Mouse (Mus musculus) heart, embryonic 13.5 days (tissue): ENCODE data around the gene Gm4301. TPM values are rescaled to one million over a fixed set of nuclear protein-coding genes. Genes with fewer than 3 reads are reported as not detected.
"Not testable (repeated sequence)": the region's sequence is repeated elsewhere in the genome, so short reads cannot be mapped to it uniquely, and the experiment has no call there.

Experiments
- ATAC-seq: fragments of 200-750 bp; cut with Nextera tagmentation; 2 replicates; pipeline ENCODE4 v1.8.0; 2017; ENCODE audit warnings: moderate TSS enrichment; ENCODE audit not compliant: insufficient number of reproducible peaks, low FRiP score, low TSS enrichment; ENCODE audit errors: extremely low read depth
- H3K27ac ChIP-seq: fragments of 300-500 bp; sonication (generic); replicated peaks from 2 replicates; pipeline ENCODE4 v1.5.1; 2015; ENCODE audit warnings: moderate library complexity, mild to moderate bottlenecking, inconsistent platforms
- H3K27me3 ChIP-seq: fragments of 300-500 bp; sonication (generic); replicated peaks from 2 replicates; pipeline ENCODE4 v1.6.1; 2015; ENCODE audit warnings: mild to moderate bottlenecking, inconsistent platforms
- H3K36me3 ChIP-seq: fragments of 300-500 bp; sonication (generic); 2 replicates; pipeline ENCODE4 v1.6.1; 2015; ENCODE audit warnings: mild to moderate bottlenecking, inconsistent platforms
- H3K4me1 ChIP-seq: fragments of 300-500 bp; sonication (generic); 2 replicates; pipeline ENCODE4 v1.6.1; 2015; ENCODE audit warnings: inconsistent platforms
- H3K4me2 ChIP-seq: fragments of 300-500 bp; sonication (generic); 2 replicates; pipeline ENCODE4 v1.6.1; 2015; ENCODE audit warnings: inconsistent platforms, mild to moderate bottlenecking, moderate library complexity
- H3K4me3 ChIP-seq: fragments of 300-500 bp; sonication (generic); 2 replicates; pipeline ENCODE4 v1.5.1; 2015; ENCODE audit warnings: moderate library complexity, mild to moderate bottlenecking, inconsistent platforms
- H3K9ac ChIP-seq: fragments of 300-500 bp; sonication (generic); 2 replicates; pipeline ENCODE4 v1.6.1; 2015; ENCODE audit warnings: inconsistent platforms, mild to moderate bottlenecking, moderate library complexity
- H3K9me3 ChIP-seq: fragments of 300-500 bp; sonication (generic); 2 replicates; pipeline ENCODE4 v1.6.1; 2016; ENCODE audit warnings: inconsistent platforms
- WGBS: fragments of 180-500 bp; shearing (Covaris S2); methylation state at CpG from one replicate; pipeline ENCODE4 v1.1.7; 2015; ENCODE audit warnings: mixed read lengths; 5-methylcytosine and 5-hydroxymethylcytosine counted together
- polyA plus RNA-seq: library from polyadenylated mRNA; unstranded; fragments of >200 nt; fragmentation: Nextera tagmentation; extraction: Ambion mirVana; gene quantifications from 2 replicates; pipeline ENCODE4 v1.2.1, GENCODE M21; 2015

Gm4301 gene
- not detected in 2 replicates for polyA plus RNA-seq

DNA sequence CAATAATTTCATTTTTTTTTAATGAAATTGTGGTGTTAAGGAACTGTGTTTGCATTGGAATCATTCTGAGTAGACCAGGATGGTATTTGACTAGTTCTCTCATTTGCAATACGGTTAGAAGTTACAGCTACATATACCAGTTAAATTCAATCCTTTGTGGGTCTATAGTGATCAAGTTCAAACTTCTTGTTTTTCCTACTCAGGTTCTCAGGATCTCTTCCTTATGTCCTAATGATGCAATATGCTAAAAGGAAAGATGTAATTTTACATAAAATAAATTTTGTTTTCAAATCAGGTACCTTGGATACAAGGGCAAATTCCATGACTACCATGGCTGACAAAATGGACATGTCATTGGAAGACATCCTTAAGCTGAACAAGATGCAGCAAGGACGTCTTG, at the start of gene Gm4301:
TSS of gene Gm4301 (plus strand) at position 301 of the 400 bp plus-strand sequence.
- not testable (repeated sequence) for H3K4me2 ChIP-seq, H3K9me3 ChIP-seq, H3K4me3 ChIP-seq, H3K4me1 ChIP-seq, ATAC-seq, H3K27me3 ChIP-seq, H3K9ac ChIP-seq, H3K36me3 ChIP-seq, H3K27ac ChIP-seq
- WGBS, result no CpG with 5 or more reads among the region's 2 CpGs

DNA sequence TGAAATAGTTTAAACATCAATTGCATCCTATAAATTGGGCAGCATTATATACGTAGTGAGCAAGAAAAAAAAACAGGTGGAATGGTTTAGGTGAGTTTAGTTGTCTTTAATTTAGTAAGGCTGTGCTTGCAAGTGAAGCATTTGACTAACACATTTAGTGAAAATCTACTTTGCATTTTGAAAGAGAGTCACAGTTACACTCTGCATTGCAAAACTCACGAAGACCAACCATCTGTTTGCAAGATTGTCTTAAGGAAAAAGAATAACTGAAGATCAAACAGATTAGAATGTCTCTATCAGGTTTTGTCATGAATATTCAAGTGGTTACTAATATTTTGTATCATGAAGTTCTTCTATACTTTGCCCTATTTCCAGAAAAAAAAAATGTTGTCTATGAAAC, 39.4 kb upstream of the Gm4301 start:
- Histone ChIP-seq H3K4me3 (no peak overlapping the region), H3K9ac (no peak overlapping the region), H3K27ac (no peak overlapping the region), H3K27me3 (no peaks in the 10 kb centered on the region), H3K9me3 (no peaks in the 10 kb centered on the region), H3K4me2 (no peak overlapping the region), H3K36me3 (no peaks in the 10 kb centered on the region), H3K4me1 (no peaks in the 10 kb centered on the region)
- ATAC-seq, result no peak
- 69% methylated on average over 2 of the region's 2 CpGs for WGBS

DNA sequence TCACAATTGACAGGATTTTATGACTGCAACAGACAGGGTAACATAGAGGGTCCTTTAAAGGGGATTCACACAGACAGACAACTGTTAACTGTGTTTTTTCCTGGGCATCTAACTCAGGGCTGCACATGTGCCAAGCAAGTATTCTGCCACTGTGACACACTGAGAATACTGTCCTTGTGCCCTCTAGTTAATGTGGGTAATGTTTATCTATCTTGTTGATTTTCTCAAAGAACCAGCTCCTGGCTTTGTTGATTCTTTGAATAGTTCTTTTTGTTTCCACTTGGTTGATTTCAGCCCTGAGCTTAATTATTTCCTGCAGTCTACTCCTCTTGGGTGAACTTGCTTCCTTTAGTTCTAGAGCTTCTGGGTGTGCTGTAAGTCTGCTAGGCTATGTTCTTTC, 35.4 kb upstream of the Gm4301 start:
- ATAC-seq, result not testable (repeated sequence)

GRCm38 (mm10) chr10:100340536-100340935, 5.1 kb downstream of the Gm4301 start, which contains the start of gene Gm4302:
Gm4302 (plus strand) TSS chr10:100340836.
- not testable (repeated sequence) for H3K27ac ChIP-seq, H3K4me1 ChIP-seq, ATAC-seq, H3K4me2 ChIP-seq, H3K9me3 ChIP-seq, H3K27me3 ChIP-seq, H3K9ac ChIP-seq, H3K4me3 ChIP-seq, H3K36me3 ChIP-seq
- WGBS, result no CpG with 5 or more reads among the region's 3 CpGs

More for the DNA sequence above, 35.4 kb upstream of the Gm4301 start:
- H3K36me3 ChIP-seq, H3K4me1 ChIP-seq, H3K4me2 ChIP-seq, H3K27me3 ChIP-seq, H3K4me3 ChIP-seq, H3K9ac ChIP-seq, H3K27ac ChIP-seq: not testable (repeated sequence)
- peaks cover 12% of the 10 kb centered on the region for H3K9me3 ChIP-seq

DNA sequence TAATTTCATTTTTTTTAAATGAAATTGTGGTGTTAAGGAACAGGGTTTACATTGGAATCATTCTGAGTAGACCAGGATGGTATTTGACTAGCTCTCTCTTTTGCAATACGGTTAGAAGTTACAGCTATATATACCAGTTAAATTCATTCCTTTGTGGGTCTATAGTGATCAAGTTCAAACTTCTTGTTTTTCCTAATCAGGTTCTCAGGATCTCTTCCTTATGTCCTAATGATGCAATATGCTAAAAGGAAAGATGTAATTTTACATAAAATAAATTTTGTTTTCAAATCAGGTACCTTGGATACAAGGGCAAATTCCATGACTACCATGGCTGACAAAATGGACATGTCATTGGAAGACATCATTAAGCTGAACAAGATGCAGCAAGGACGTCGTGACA, 10.2 kb downstream of the Gm4301 start, which contains the start of gene Gm4303:
TSS of gene Gm4303 (plus strand) at position 301 of the 400 bp plus-strand sequence.
- H3K4me3 ChIP-seq, H3K27ac ChIP-seq, H3K9me3 ChIP-seq, H3K36me3 ChIP-seq, H3K27me3 ChIP-seq, H3K9ac ChIP-seq, H3K4me2 ChIP-seq, ATAC-seq, H3K4me1 ChIP-seq: not testable (repeated sequence)
- no CpG with 5 or more reads among the region's 3 CpGs for WGBS

DNA sequence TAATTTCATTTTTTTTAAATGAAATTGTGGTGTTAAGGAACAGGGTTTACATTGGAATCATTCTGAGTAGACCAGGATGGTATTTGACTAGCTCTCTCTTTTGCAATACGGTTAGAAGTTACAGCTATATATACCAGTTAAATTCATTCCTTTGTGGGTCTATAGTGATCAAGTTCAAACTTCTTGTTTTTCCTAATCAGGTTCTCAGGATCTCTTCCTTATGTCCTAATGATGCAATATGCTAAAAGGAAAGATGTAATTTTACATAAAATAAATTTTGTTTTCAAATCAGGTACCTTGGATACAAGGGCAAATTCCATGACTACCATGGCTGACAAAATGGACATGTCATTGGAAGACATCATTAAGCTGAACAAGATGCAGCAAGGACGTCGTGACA, 15.3 kb downstream of the Gm4301 start, which contains the start of gene Gm4305:
TSS of gene Gm4305 (plus strand) at position 301 of the 400 bp plus-strand sequence.
- ATAC-seq, H3K4me3 ChIP-seq, H3K27ac ChIP-seq, H3K36me3 ChIP-seq, H3K9me3 ChIP-seq, H3K4me2 ChIP-seq, H3K27me3 ChIP-seq, H3K4me1 ChIP-seq, H3K9ac ChIP-seq: not testable (repeated sequence)
- no CpG with 5 or more reads among the region's 3 CpGs for WGBS

DNA sequence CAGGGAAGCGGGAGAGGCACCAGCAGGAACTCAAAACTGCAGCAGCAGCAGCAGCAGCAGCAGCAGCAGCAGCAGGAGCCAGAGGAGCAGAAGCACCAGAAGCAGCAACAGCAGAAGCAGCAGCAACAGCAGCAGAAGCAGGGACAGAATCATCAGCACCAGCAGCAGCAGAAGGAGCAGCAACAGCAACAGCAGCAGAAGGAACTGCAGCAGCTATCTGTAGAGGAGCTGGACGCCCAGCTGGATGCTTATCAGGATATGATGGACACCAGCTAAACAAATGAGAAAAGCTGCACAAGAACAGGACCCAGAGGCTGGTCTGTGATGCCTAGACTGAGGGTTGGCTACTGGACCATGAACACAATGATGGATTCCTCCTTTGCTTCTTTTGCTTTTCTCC, 21.4 kb downstream of the Gm4301 start:
- not testable (repeated sequence) for H3K9me3 ChIP-seq, ATAC-seq
- 48% methylated on average over 2 of the region's 2 CpGs for WGBS

GRCm38 (mm10) chr10:100361038-100361437, 25.6 kb downstream of the Gm4301 start, which contains the start of gene Gm4307:
Gm4307 (plus strand) TSS chr10:100361338.
- not testable (repeated sequence) for H3K27ac ChIP-seq, H3K4me2 ChIP-seq, H3K4me3 ChIP-seq, H3K4me1 ChIP-seq, H3K9ac ChIP-seq, ATAC-seq, H3K27me3 ChIP-seq, H3K36me3 ChIP-seq, H3K9me3 ChIP-seq
- no CpG with 5 or more reads among the region's 3 CpGs for WGBS

More for the DNA sequence above, 21.4 kb downstream of the Gm4301 start:
- not testable (repeated sequence) for H3K4me1 ChIP-seq, H3K4me3 ChIP-seq, H3K4me2 ChIP-seq, H3K36me3 ChIP-seq, H3K27ac ChIP-seq, H3K9ac ChIP-seq, H3K27me3 ChIP-seq

- WGBS, result no CpG with 5 or more reads among the region's 2 CpGs
- ATAC-seq, H3K9ac ChIP-seq, H3K4me1 ChIP-seq, H3K9me3 ChIP-seq, H3K27ac ChIP-seq, H3K4me3 ChIP-seq, H3K36me3 ChIP-seq, H3K4me2 ChIP-seq, H3K27me3 ChIP-seq: not testable (repeated sequence)
These were observed 47.0 kb downstream of the Gm4301 start, which contains the start of gene Gm4312 for GRCm38 (mm10) chr10:100382460-100382859. Gm4312 (minus strand) TSS chr10:100382560.

Other genes starting within 250 kb of the Gm4301 start
- not detected in 2 replicates for gene Gm4302, start 5.2 kb downstream of the Gm4301 start, polyA plus RNA-seq
- not detected in 2 replicates for gene Gm4303, start 10.3 kb downstream of the Gm4301 start, polyA plus RNA-seq
- not detected in 2 replicates for gene Gm4305, start 15.4 kb downstream of the Gm4301 start, polyA plus RNA-seq
- not detected in 2 replicates for gene Gm4307, start 25.7 kb downstream of the Gm4301 start, polyA plus RNA-seq
- not detected in 2 replicates for gene Gm4312, start 46.9 kb downstream of the Gm4301 start, polyA plus RNA-seq
- gene Tmtc3, start 151.7 kb downstream of the Gm4301 start, polyA plus RNA-seq, result 15.3 and 15.7 TPM in 2 replicates
- 2.3 TPM in 2 replicates for gene Cep290, start 151.9 kb downstream of the Gm4301 start, polyA plus RNA-seq